Mouse (Mus musculus) skeletal muscle tissue, adult 2 months (tissue): ENCODE results near the gene Tmed1.
"Not testable (repeated sequence)": the region's sequence is repeated elsewhere in the genome, so short reads cannot be mapped to it uniquely, and the experiment has no call there.

Experiments
- DNase-seq: peaks from one replicate; pipeline ENCODE4 v3.0.0-alpha.2; 2012; ENCODE audit warnings: low read depth, low spot score

Tmed1 gene

DNA sequence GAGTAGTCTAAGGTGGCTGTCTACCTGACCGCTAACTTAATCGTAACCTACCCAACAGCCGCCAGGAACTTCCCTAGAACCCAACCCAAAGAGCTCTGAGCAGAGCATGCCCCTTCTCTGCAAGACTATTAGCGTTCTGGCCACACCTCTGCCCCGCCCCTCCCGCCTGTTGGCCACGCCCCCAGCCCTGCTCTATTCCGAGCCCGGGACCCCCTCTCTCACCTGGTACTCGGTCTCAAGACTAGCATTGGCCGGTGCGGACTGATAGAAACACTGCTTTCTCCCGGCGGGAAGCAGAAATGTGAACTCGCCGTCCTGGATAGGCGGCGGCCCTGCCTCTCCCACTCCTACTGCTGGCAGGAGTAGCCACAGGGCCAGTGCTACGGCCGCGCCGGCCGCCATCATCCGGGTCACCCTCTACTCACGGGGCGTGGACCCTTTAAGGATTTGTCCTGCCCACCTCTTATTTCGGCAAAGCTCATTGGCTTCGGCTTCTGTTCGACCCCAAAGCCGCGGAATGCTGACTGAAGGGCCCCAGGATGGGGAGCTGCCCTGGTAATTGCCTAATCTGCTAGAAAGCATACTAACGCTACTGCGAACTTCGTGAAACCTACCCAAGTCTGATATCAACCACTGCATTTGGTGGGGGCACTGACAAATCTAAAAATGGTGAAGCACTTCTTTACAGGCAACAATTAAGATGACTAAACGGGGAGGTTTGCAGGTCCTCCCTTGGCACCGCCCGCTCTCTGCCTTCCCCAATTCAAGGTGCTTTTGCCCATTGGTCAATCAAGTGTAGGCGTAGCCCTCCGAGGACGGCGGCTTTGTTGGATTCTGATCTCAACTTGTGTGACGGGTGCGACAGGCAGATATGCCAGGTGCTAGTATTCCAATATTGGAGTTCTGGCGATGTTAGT, at the start of gene Tmed1:
Gene Tmed1 (minus strand): TSS at position 481 of the 917 bp plus-strand sequence.
- peak; percentile 93 for DNase-seq

DNA sequence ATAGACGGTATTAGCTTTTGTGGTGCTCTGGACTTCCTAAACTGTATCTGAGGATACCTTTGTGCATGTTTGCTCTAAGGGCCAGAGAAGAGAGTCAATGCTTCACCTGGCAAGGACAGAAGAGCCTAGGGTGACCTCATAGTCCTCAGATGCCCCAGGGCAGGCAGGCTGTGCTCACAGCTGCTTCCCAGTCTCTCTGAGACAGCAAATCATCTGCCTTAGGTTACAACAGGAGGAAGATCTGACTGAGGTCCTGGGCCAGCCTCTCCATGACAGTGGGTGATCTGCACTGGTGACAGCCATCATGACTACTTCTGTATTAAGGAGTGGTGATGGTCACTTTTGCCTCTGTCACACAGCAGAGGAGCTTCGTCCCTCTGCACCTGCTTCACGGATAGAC, 49.1 kb upstream of the Tmed1 start:
- peak; percentile 81 for DNase-seq

DNA sequence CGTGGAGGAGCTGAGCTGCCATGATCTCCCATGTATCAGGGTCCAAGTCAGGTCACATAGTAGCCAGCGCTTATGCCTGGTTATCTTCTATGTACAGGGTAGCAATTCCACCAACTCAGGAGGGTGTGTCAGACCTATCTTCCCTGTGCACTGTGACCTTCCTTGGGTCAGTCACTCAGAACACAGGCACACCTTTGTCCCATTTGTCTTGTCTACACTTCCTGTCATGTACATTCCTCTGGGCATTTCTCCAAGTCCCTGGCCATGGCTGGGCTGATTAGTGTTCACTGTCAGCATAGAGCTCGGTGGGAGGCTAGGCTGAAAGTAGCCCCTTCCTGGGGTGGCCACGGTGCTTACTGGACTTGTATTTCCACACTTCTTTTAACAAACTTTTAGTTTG, 48.3 kb upstream of the Tmed1 start:
- no peak for DNase-seq

DNA sequence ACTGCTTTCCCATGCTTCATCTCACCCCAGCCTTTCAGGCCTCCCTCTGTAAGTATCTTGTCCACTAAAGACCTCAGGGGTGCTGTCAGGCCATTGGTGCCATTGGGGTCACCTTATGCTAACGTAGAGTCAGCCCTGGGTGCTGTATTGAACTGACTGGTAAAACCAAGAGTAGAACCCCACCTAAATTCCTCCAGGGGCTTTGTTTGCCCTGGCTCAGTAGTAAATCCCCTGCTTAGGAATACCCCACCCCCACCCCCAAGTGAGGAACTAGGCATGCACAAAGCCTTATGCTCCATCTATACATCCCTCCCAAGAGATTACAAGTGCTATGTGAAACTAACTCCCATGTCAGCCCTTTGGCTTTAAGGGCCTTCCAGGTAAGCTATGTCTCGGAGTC, 47.5 kb upstream of the Tmed1 start:
- DNase-seq = no peak

DNA sequence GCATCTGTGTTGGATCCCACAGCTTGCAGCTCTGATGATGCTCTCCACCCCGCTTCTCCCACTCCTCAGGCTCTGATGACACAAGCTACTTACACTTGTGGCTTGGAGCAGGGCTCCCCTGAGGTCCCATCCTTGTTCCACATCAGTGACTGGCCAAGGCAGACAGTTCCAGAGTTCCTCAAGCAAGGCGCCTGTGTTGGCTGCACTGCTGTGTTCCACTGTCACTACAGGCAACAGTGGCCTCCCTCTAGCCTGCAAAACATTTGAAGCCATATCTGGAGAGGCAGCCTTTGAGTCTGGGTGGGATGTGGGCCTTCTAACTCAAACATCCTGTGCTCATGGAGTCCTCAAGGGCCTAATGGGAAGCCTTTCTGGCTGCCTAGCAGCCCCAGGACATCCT, 46.9 kb upstream of the Tmed1 start:
- no peak for DNase-seq

DNA sequence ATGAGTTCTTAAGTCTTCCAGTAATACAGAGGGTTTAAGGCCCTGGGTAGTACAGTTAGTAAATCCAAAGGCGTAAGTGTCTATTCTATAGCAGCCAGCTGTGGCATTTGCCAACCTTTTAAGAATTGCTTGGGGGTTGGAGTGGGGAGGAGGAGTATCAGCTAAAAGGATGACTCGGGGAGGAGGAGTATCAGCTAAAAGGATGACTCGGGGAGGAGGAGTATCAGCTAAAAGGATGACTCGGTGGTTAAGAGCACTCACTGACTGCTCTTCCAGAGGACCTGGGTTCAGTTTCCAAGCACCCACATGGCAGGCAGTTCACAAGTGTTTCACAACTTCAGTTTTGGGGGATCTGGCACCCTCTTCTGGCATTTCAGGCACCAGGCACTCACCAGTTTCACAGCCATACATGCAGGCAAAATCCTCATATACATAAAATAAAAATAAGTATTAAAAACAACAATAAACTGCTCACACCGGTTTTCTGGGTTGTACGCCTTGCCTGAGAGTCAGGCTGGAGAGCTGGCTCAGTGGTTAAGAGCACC, 45.2 kb upstream of the Tmed1 start:
- DNase-seq = no peak

DNA sequence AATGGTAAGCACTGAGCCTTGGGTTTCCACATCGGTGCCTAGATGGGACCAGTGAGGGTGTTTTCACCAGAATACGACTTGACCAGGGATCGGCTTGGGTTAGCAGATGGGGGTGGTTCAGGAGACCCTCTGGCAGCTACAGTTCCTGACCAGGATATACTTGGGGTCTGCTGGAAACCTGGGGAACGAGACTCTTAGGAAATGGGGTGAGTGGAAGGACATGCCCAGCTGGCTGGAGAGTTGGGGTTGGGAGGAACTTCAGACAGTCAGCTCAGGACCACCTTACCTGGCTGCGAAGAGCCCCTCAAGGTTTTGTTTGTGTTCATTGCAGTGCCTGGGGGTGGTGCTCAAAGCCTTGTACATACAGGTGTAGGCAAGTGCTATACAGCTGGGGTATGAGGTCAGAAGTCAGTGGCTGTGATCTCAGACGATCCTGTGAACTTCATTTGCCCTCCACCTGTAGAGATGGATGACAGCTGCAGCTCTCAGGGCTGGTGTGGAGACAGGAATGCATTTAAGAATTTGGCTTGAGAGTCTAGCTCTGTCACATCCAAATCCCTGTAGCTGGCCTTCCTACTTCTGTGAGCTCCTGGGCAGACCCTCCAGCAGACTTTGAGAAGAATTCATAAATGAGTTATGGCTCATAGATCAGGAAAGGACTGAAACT, 43.7 kb upstream of the Tmed1 start:
- no peak for DNase-seq

DNA sequence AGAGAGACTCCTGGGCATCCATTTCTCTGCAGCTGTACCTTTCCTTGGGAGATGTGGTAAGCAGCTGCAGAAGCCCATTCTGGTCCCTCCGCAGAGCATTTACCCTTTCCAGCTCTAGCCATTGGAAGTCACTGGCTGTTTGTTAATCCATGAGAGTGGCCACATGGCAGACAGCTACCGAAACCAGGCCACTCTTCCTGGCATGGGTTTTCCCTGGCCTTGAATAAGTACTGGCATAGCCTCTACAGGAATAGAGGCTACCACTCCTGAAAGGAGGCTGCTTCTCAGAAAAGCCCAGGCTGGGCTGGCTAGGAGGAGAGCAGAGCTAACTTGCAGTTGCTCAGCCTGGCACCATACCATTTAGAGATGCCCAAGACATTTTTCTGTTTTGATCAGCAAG, 41.0 kb upstream of the Tmed1 start:
- peak; percentile 52 for DNase-seq

DNA sequence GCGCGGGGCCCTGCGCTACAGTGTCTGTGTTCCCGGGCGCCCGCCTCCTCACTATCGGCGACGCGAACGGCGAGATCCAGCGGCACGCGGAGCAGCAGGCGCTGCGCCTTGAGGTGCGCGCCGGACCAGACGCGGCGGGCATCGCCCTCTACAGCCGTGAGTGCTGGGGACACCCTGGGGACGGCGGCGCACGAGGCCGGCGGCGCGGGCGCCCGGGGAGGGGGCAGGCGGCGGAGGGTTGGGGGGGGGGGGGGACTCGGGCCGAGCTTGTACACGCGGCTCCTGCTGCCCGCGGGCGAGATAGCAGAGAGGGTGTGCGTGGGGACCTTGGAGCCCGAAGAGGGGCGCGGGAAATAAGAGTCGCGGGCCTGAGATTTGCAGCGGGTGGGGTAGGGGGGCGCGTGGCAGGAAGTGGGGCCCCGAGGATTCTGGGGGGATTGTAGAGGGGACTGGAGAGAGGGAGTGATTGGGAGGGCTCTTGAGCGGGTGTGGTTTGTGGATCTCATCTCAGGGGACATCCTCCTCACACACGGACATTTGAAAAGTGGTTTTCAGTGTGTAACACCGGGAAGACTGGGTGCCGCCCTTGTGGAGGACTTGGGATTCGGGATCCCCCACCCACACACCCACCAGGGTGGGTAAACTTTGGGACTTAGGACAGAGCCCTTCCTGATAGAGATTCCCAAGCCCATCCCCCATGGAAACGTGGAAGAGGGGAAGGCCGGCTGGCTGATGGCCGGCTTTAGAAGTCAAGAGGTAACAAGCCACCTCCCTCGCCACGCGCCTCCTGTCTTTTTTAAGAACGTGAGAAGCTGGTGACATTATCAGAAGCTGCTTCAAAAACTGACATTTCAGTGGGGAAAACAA, 37.3 kb upstream of the Tmed1 start:
- DNase-seq = peak; percentile 64

DNA sequence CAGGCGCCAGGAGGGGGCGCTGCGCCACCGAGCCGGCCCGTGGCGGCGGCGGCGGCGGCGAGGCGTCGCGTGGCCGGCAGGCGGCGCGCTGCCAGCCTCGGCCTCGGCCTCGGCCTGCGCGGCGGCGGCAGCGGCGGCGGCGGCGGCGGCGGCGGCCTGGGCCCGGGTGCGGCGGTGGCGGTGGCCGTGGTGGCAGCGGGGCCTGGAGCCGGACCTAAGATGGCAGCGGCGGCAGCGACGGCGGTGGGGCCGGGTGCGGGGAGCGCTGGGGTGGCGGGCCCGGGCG, 36.7 kb upstream of the Tmed1 start, which contains the start of gene Carm1:
Gene Carm1 (plus strand): TSS at position 106 of the 286 bp plus-strand sequence.
- DNase-seq = no peak

DNA sequence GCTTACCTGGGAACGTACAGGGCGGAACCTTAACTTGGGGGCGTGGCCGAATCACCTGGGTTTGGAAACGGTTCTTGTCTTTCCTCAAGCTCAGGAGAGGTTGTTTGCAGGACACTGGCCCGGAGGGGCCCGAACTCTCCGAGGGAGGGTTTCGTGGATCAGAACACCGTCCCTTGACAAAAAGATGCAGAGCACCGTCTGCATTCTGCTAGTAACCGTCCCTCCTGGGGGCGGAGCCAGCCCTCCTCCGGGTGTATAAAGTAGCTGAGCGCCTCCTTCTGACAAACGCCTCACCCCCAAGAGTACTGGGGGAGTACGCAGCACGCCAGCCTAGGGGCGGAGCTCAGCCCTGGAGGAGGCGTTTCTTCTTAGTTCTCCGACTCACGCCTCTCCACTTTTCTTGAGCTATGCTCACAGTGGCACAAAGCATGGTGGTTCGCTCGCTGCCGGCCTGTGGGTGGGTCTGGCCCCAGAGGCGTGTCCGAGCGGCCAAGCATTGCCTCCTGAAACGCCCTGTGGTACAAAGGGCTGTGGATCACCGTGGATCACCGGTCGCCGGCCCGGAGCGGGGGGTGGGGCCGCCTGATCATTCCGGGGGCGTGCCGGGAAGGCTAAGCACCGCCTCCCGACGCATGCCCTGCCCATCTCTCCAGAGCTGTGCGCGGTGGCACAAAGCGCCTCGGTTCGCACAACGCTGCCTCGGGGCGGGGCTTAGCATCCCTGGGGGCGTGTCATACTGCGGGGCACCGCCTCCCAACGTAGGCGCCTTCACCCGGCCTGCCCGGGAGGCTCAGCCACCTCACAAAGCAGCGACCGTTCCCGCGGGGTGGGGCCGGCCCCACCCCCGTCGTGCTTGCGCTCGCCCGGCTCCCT, 36.1 kb upstream of the Tmed1 start:
- DNase-seq = peak; percentile 99

DNA sequence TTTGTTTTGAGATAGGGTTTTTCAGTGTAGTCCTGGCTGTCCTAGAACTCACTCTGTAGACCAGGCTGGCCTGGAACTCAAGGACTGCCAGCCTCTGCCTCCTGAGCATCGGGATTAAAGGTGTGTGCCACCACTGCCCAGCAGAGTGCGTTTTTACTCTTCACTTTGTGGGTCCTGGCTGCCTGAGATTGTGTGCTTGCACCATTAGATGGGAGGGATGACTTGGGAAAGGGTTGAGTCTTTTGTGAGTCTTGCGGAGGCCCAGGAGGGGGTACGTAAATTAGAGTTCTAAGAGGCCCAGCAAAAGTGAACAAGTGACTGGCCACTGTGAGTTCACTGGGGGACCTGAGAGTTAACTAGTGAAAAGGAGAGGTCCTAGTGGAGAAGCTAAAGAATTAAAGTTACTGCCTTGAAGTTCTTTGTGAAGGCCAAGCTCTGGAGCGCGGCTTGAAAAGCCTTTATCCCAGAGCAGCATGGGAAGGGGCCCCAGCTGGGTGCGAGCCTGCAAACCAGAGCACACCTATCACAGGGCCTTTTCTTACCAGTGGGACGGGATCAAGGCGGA, 35.4 kb upstream of the Tmed1 start:
- DNase-seq = no peak

DNA sequence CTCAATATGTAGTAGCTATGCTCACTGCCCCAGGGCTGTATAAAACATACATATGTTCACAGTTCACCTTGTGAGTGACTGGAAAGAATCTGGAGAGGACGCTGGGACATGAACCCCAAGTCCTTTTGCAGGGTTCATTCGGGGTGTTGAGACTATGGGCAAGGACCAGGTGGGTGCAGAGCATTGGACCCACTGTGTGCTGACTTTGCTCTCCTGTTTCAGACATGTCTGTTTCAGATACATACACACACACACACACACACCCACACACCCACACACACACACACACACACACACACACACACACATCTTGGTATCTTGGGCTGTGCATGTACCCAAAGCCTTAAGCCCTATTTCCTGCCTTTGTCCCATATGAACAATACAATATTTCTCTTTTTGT, 31.9 kb upstream of the Tmed1 start:
- not testable (repeated sequence) for DNase-seq

DNA sequence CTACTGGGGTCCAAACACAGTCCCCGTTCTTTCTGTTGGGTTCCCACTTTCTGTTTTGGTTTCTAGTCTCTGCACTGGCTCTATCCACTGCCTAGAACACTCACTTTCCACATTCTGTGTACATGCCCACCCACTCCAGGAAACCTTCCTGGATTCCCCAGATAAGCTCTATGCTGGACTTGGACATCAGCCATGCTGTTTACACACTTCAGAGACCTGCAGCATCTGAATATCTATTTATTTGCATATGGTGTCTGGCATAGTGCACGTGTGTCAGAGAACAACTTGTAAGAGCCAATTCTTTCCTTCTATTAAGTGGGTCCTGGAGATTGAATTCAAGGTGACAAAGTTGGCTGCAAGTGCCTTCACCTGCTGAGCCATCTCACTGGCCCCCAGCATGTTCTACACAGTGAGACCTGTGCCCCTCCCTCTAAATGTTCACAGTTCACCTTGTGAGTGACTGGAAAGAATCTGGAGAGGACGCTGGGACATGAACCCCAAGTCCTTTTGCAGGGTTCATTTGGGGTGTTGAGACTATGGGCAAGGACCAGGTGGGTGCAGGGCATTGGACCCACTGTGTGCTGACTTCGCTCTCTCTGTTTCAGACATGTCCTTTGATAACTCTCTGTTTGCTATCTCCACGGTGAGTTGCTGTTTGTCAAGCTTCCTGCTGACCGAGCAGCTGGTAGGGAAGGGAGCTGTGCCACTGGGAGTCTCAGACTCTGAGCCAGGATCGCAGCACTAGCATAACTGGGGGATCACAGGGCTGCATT, 30.1 kb upstream of the Tmed1 start:
- no peak for DNase-seq

DNA sequence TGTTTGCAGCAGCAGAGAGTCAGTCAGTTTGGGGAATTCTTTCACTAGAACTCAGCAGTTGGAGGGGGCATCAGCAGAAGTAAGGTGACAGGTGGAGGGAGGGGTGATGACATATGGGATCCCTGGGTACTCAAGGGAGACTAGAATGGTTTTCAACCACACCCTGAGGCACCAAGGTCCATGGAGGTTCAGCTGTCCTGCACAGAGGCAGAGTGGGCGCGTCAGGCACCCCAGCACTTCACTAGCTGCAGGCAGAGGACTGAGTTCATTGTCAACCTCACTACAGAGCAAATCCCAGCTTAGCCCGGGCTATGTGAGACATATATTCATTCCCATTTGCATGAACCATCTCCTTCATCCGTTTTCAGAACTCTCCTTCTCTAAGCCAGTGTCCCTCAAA, 27.0 kb upstream of the Tmed1 start:
- no peak for DNase-seq

DNA sequence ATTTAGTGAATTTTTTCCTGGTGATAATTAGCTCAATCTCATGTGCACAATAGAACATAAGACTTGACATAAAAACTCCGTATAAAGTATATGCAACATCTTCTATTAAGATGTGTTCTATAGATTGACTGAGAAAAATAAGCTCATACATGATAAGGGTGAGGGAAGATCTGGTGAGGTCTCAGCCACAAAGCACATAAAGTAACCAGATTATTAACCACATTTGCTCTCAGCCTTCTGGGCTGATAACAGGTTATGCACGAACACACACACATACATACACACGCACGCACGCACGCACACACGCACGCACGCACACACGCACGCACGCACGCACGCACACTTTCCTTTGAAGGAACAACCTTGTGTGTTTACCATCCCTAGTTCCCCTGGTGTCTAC, 26.4 kb upstream of the Tmed1 start:
- DNase-seq = no peak

DNA sequence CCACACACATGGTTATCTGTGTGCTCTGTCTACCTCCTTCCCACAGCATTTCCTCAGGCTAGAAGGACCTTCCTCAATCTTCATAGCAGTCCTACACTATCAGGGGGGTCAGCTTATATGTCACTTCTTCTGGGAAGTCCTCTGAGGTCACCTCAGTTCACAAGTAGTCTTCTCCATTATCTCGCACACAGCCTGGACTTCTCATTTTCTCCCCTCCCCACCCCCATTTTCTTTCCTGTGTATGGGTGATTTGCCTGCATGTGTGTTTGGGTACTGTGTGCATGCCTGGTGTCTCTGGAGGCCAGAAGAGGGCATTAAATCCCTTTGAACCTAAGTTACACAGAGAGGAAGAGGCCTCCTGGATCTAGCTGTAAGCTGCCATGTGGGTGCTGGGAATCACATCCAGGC, 17.9 kb upstream of the Tmed1 start:
- no peak for DNase-seq

DNA sequence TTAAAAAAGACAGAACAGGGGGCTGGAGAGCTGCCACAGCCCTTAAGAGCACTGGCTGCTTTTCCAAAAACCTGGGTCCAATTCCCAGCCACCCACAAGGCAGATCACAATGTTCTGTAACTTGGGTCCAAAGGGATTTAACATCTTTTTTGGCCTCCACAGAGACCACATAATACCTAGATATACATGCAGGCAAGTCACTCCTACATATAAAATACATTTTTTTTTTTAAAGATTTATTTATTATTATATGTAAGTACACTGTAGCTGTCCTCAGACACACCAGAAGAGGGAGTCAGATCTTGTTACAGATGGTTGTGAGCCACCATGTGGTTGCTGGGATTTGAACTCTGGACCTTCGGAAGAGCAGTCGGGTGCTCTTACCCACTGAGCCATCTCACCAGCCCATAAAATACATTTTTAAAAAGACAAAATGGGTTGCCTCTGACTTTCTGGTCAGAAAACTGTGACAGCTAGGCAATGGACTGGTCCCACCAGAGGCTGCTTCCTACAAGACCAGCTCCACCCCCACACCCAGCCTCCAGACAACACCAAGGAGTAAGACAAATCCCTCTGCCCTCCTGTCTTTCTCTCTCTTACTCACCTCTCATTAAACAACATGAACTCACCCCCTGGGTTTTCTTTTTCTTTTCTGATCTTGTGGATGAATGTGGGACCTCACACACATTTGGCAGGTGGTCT, 17.2 kb upstream of the Tmed1 start:
- DNase-seq = no peak

DNA sequence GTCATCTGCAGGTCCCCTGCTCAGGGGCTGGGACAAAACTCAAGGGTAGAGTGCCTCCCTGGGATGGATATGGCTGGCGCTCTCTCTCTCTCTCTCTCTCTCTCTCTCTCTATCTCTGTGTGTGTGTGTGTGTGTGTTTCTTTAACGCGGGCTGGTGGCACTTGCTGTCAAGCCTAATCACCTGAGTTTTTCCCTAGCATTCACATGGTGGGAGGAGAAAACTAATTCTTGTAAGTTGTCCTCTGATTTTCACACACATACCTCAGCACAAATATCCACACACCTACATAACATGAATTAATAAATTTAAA, 16.5 kb upstream of the Tmed1 start:
- DNase-seq = no peak
